Mouse (Mus musculus) olfactory bulb, adult 2 months (tissue): Measurements from ENCODE around the gene Tdp1.

Experiments
- CTCF ChIP-seq: fragments of 200-500 bp; IDR thresholded peaks from 2 replicates; pipeline ENCODE4 v1.5.1; 2012; ENCODE audit warnings: low read depth, mild to moderate bottlenecking, low read length, moderate library complexity; ENCODE audit not compliant: insufficient read depth
- POLR2A ChIP-seq: fragments of 200-500 bp; IDR thresholded peaks from 2 replicates; pipeline ENCODE4 v1.6.1; 2012; ENCODE audit warnings: mild to moderate bottlenecking, low read depth, low read length, moderate library complexity; ENCODE audit not compliant: insufficient read depth

DNA sequence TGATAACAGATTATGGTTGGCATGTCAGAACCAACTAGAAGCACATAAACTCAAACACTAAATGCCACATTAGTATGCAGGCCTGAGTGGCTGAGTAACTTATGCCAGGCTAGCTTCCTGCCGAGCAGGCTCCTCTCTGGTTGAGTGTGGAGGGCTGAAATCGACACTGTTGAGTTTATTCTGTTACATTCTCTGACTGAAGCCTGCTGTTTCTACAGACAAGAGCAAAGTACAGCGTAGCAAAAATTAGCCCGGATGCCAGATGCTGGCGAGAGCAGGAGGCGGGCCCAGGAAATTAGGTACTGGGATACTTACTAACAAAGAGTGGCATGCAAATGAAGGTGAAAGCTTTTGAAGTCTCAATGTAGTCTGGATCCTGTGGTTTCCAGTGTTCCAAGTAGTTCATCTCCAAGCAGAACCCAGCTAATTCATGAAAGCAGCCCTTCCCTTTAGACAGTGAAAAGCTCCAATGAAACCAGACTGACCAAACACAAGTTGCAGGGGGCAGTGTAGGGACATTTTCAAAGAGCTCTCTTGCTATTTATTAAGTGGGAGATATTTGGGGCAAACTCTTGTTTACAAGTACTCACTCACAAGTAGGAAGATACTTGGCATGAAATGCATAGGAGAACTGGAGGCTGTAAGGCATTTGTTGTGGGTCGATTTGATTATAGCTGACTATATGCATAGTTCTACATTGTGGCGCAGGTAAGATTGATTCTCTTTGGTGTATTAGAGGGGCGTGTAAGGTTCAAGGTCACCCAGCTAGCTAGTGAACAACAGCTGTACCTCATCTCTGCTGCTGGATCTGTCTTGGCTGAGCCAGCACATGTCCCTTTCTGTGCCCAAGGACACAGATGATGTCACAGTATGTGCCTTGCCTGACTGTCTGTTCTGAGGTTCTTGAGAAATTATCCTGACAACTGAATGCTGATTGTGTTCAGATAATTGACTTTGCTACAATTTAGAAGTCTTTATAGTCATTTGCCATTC is 74.0 kb downstream of the Tdp1 start:
- no peak for TF ChIP-seq CTCF
- no peak for TF ChIP-seq POLR2A
